Mouse (Mus musculus) CD4-positive, CD25-positive, alpha-beta regulatory T cell, adult 2 months (primary cell): ENCODE data around the gene Ldlrad2.
A peak's percentile ranks its signal among the peaks of the same experiment; 100 is the strongest.

Experiments used
- DNase-seq: peaks from one replicate; pipeline ENCODE4 v3.0.0-alpha.2; 2012; ENCODE audit warnings: low read depth, low spot score

Ldlrad2 gene

DNA sequence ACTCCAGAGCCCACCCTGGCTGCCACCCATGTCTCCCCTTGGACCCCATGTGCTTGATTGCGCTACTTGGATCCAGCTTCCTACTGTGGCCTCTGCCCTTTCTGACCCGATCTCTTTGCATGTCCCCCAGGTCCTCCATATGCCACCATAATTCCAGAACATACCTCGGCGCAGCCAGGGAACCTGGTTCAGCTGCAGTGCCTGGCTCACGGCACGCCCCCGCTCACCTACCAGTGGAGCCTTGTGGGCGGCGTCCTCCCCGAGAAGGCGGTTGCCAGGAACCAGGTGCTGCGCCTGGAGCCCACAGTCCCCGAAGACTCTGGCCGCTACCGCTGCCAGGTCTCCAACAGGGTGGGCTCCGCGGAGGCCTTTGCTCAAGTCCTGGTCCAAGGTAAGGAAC, 20.9 kb downstream of the Ldlrad2 start:
- no peak for DNase-seq

DNA sequence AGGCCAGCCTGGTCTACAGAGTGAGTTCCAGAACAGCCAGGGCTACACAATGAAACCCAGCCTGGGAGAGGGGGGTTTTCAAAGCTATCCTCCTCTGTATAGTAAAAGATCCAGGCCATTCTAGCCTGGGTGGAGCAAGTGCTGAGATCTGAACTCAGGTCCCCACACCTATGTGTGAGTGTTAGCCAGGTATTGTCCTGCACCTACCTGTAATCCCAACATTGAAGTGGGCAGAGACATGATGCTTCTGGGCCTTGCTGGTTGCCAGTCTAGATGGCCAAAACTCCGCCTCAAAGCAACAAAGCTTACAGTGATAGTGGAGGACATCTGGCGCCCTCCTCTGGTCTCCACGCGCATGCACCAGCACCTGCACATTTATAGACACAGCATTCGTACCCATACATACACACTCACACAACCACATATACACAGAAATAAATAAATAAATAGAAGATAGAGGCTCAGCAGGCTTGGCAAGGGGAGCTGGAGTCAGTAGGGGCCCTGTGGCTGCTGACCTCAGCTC, 28.3 kb downstream of the Ldlrad2 start:
- peak; percentile 27 for DNase-seq

DNA sequence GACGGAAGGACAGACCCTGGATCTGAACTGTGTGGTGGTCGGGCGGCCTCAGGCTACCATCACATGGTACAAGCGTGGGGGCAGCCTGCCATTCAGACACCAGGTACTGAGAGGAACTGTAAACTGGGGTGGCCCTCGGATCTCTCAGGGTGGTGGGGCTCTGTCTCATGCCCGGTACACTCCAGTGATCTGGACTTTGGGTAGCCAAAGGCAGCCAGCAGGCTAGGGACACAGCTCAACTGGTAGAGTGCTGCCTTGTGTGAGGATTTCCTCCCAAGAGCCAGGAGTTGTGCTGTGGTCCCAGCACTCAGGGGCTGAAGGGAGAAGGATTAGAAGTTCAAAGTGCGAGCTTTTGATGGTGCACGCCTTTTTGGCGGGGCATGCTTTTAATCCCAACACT, 28.8 kb downstream of the Ldlrad2 start:
- no peak for DNase-seq

DNA sequence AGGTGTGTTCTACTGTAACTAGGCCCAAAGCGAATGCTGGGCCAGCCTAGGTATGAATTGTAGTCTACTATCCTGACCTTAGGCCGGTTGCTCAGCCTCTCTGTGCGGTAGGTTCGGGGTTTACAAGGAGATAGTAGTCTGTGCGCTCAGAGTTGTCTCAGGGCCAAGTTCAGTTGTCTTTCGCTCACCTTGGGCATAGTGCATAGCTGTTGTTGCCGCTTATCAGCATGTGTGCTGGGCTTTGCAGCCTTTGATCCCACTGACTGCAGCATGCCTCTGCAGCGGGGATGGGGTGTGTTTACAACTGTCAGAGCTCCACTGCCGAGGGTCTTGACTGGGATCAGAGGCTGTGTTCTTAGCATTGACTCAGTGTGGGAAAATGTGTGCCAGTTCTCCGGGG, 31.4 kb downstream of the Ldlrad2 start:
- DNase-seq: no peak

DNA sequence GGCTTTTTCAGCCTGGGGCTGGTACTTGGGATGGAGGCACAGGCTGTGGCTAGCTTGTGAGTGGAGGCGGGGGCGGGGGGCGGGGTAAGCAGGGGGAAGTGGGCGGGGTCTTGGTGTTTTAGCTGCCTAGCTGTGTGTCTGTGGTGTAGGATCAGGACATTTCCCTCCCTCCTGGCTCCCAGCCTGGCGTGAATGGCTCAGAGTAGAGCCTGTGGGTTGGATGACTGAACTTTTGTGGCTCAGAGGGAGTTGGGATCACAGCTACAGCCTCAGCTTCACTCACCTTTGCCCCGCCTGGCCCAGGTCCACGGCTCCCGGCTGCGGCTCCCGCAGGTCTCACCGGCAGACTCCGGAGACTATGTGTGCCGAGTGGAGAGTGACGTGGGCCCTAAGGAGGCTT, 34.0 kb downstream of the Ldlrad2 start:
- no peak for DNase-seq

DNA sequence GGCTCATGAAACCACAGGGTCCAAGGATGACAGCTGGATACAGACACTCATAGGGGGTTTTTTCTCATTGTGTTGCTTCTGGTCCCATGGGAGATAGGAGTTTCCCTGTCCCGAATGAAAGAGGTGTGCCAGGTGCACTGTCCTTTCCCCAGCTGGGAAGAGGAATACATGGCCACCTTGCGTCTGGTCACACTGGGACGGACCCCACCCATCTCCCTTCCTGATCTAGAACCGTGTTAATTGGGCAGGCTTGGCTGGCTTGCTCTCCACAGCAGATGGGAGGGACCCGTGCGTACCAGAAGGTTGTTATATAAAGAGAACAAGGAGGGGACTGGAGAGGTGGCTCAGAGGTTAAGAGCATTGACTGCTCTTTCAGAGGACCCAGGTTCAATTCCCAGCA, 46.5 kb downstream of the Ldlrad2 start:
- no peak for DNase-seq

DNA sequence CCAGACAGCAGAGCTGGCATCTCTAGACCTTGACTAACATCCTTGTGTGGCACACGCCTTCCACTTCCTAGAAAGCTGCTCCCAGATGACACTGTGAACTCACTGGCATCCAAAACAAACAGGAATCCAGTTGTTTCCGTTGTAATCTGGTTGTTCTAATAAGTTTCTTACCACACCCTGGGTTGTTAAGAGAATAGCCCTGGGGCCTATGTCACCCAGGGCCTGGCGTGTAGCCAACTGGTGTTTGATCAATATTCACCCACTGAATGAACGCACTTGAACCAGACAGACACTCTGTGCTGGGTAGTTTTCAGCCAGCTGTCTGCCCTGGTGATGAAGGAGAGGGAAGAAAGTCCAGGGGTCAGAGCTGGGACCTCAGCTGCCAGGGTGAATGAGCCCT, 47.0 kb downstream of the Ldlrad2 start:
- no peak for DNase-seq

DNA sequence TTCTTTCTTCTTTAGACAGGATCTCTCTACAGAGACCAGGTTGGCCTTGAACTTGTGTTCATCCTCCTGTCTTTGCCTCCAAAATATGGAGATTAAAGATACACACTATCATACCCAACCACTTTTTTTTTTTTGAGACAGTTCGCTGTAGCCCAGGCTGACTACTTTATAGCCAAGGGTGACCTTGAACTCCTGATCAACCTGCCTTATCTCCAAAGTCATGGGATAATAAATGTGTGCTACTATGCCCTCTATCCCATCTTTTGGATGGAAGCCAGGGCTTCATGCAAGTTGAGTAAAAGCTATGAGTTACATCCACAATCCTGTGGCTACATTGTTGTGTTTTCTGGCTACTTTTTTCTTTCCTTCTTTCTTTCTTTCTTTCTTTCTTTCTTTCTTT, 48.9 kb downstream of the Ldlrad2 start:
- no peak for DNase-seq
